Mouse (Mus musculus) heart, embryonic 15.5 days (tissue): ENCODE measurements around the gene Serping1. TPM values are rescaled to one million over a fixed set of nuclear protein-coding genes. Genes with fewer than 3 reads are reported as not detected.

Experiments used
- microRNA counts: library from miRNA; unstranded; fragments of <30 nt; microRNA quantifications from one replicate; lab custom pipeline; 2016
- microRNA-seq: library from miRNA; unstranded; fragments of <30 nt; microRNA quantifications from one replicate; pipeline ENCODE4, GENCODE M21; 2016
- polyA plus RNA-seq: library from polyadenylated mRNA; unstranded; fragments of >200 nt; fragmentation: Nextera tagmentation; extraction: Ambion mirVana; gene quantifications from 2 replicates; pipeline ENCODE4 v1.2.1, GENCODE M21; 2015

The Serping1 gene
- polyA plus RNA-seq, 1 experiment from 2014 or later = 45.2 TPM

MicroRNA genes within 50 kb of the gene (microRNA counts, 519-probe panel; counts per million panel counts)
- 4,796 counts per million, percentile 99 among the panel's probes with 10 or more counts for microRNA mmu-miR-130a (lab: Ali Mortazavi, UCI)

Small RNA genes lying within 50 kb of the gene (microRNA-seq; reads per million reads assigned to microRNA genes)
- 21,833 reads per million, percentile 97 among the genes with 10 or more reads in this experiment for gene Mir130a

Other genes starting within 250 kb of the Serping1 start
- 57.6 and 62.9 TPM in 2 replicates for gene Ctnnd1, start 124.7 kb downstream of the Serping1 start, polyA plus RNA-seq
- 0.10 TPM in 2 replicates for gene Btbd18, start 116.4 kb downstream of the Serping1 start, polyA plus RNA-seq
- 203 and 214 TPM in 2 replicates for gene Selenoh, start 104.7 kb downstream of the Serping1 start, polyA plus RNA-seq
- gene Gm28635, start 97.4 kb downstream of the Serping1 start, polyA plus RNA-seq = not detected in 2 replicates
- 22.1 and 22.2 TPM in 2 replicates for gene Med19, start 97.0 kb downstream of the Serping1 start, polyA plus RNA-seq
- gene Tmx2, start 96.3 kb downstream of the Serping1 start, polyA plus RNA-seq = 156 and 158 TPM in 2 replicates
- 20.2 and 22.4 TPM in 2 replicates for gene Zdhhc5, start 60.3 kb downstream of the Serping1 start, polyA plus RNA-seq
- 12.8 and 18.6 TPM in 2 replicates for gene Clp1, start 48.1 kb downstream of the Serping1 start, polyA plus RNA-seq
- 3.0 and 3.8 TPM in 2 replicates for gene Ypel4, start 41.4 kb downstream of the Serping1 start, polyA plus RNA-seq
- 5.1 and 5.3 TPM in 2 replicates for gene Gm19426, start 31.8 kb downstream of the Serping1 start, polyA plus RNA-seq
- gene Ube2l6, start 23.4 kb upstream of the Serping1 start, polyA plus RNA-seq = 128 and 145 TPM in 2 replicates
- gene Smtnl1, start 47.2 kb upstream of the Serping1 start, polyA plus RNA-seq = 0.25 and 0.38 TPM in 2 replicates
- gene Timm10, start 51.6 kb upstream of the Serping1 start, polyA plus RNA-seq = 76.6 TPM in 2 replicates
- gene Slc43a1, start 63.4 kb upstream of the Serping1 start, polyA plus RNA-seq = 8.6 and 11.5 TPM in 2 replicates
- 1.9 and 2.1 TPM in 2 replicates for gene Rtn4rl2, start 111.3 kb upstream of the Serping1 start, polyA plus RNA-seq
- gene Slc43a3, start 161.1 kb upstream of the Serping1 start, polyA plus RNA-seq = 35.8 and 40.8 TPM in 2 replicates
- gene Prg2, start 205.0 kb upstream of the Serping1 start, polyA plus RNA-seq = 0.35 and 0.57 TPM in 2 replicates
- not detected in 2 replicates for gene Prg3, start 212.8 kb upstream of the Serping1 start, polyA plus RNA-seq